Mouse (Mus musculus): Measurements from ENCODE around the gene Mettl7a1.
"Not testable (repeated sequence)": the region's sequence is repeated elsewhere in the genome, so short reads cannot be mapped to it uniquely, and the experiment has no call there.

Mettl7a1 gene

GRCm38 (mm10) chr15:100301556-100301955, 2.4 kb upstream of the Mettl7a1 start:
- DNase-seq (ENCODE audit: low spot score in 2 of 2), result no peak

DNA sequence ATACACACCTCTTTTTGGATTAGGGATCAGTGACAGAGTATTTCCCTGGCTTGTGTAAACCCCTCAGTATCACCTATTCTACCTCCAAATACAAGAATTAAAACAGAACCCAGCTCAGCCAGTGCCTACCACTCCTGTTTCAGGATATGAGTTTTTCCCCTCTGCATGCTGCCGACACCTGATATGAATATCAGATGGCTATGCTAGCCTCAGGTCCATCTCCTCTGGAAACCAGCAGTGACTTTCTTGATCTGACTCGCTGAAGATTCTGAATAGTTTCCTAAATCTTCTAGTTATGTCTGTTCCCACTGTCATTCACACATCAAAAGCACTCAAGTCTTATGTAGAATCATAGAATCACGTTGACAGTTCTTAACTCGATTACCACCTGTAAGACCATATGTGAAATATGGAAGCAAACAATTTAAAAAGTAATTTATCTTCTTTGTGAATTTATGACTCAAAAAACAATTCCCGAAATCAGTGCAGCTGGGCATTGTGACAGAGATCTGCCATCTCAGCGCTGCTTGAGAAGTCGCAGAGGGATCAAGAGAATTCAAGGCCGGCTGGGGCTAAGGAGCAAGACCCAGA, 417 bp upstream of the Mettl7a1 start:
- DNase-seq (ENCODE audit: low spot score in 2 of 2), result no peak

DNA sequence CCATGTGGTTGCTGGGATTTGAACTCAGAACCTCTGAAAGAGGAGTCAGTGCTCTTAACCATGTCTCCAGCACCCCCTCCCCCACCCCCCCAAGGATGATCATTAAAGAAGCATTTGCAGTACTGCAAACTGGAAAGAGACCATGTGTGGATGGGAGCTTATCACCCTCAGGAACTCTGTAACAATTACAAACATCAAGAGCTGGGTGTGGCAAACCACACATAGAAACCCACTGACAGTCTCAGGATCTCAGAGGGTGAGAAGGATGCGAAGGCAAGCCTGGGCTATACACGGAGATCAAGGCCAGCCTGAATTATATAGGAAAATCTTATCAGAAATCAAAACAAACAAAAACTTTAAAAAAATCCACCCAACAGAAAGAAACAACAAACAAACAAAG, 2.3 kb downstream of the Mettl7a1 start:
- DNase-seq (ENCODE audit: low spot score in 2 of 2), result no peak

- not testable (repeated sequence) for DNase-seq (ENCODE audit: low spot score in 2 of 2)
Observed at GRCm38 (mm10) chr15:100307438-100308096, 3.6 kb downstream of the Mettl7a1 start.

- DNase-seq (ENCODE audit: low spot score in 2 of 2), result no peak
Observed at GRCm38 (mm10) chr15:100312346-100312745, 8.4 kb downstream of the Mettl7a1 start.

DNA sequence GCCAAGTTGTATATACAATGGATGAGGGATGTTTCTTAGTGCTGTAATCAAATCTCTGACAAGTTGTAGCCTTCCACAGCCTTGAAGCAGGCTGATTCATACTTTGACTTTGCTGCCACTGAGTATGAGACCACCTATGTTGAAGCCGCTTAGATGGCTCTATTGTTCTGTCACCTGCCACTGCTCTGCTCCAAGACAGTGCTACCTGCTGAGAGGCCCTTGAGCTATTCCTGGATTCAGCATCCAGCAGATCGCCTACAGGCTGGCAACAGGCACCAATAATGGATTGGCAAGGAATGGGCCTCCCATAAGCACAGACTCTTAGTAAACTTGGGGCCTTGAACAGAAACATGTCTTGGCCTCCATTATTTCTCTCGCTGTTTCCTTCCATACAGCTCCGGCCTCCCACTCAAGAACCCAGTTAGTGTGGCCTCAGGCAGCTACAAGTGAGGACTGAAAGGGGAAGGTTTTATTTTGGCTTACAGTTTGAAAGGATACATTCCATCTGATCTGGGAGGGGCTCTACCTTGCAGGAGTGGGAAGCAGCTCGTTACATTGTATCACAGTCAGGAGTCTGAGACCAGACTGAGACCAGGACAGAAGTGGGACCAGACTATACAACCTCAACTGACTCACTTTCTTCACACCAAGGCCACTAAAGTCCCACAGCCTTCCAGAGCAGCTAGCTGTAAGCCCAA, 10.7 kb downstream of the Mettl7a1 start:
- DNase-seq (ENCODE audit: low spot score in 2 of 2), result no peak

DNA sequence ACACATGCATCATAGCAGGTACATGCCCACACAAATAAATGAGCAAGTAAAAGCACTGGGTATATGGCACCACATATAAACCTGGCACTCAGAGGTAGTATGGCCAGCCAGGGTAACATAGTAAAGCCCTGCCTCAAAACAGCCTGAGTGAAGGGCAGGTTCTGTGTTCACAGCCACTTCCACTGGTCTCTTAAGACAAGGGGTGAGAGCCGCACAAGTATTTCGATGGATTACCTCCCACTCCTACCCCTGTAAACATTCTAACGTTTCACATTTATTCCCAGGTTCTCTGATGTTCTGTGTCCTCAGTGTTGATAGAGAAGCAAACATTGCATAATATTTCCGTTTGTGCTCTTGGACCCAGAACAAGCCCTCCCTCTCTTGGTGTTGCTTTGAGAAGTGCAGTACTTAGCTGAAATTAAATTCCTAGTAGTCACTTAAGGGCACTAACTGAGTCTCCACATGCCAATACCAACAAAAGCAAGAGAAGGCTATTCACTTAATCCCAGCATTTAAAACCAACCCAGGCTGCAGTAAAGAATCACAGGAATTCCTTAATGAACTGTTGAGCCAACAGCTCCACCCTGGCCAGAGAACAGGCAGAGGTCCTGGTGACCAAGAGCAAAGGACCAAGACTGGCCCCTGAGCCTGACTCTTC, 14.2 kb downstream of the Mettl7a1 start:
- DNase-seq (ENCODE audit: low spot score in 2 of 2), result not testable (repeated sequence)

- DNase-seq (ENCODE audit: low spot score in 2 of 2), result no peak
Observed at GRCm38 (mm10) chr15:100319884-100320283, 15.9 kb downstream of the Mettl7a1 start.

DNA sequence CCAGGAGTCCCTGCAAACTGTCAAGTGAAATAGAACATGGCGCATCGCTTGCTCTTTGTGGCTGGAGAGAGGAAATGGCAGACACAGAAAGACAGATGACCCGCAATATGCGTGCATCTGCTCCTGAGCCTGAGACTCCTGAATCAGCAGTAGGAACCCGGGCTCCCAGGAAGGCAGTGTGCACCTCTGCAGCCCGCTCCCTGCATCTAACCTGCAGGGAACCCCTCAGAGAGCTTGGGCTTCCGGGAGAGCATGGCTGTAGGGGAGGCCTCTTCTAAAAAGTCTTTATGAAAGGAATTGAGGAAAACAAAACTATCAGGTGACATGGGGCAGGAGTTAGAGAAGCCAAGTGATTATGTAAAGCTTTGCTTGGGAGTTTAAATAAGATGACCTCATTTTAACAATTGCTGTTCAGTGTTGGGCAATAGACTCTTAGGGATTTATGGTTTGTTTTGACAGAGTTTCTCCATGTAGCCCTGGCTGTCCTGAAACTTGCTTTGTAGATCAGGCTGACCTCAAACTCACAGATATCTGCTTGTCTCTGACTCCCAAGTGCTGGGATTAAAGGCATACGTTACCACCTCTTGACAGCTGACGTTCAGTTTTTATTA, 16.5 kb downstream of the Mettl7a1 start:
- no peak for DNase-seq (ENCODE audit: low spot score in 2 of 2)

DNA sequence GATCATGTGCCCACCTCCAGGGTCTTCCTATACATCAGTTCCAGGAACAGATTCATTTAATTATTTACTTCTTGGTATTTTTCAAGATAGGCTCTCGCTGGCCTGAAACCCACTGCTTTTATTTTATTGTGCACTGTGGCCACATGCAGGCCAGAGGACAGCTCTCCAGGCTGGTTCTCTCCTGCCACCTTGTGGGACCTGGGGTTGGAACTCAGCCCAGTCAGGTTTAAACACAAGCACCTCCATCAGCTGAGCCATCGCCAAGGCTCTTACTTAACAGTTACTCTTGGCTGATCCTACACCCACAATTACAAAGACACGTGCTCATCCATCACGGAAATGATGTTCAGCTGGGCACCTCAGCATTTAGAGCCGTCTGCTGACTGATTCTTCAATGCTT, 17.2 kb downstream of the Mettl7a1 start:
- no peak for DNase-seq (ENCODE audit: low spot score in 2 of 2)

GRCm38 (mm10) chr15:100324021-100324591, 20.2 kb downstream of the Mettl7a1 start:
- no peak for DNase-seq (ENCODE audit: low spot score in 2 of 2)

- no peak for DNase-seq (ENCODE audit: low spot score in 2 of 2)
Observed at GRCm38 (mm10) chr15:100325235-100325634, 21.3 kb downstream of the Mettl7a1 start.

DNA sequence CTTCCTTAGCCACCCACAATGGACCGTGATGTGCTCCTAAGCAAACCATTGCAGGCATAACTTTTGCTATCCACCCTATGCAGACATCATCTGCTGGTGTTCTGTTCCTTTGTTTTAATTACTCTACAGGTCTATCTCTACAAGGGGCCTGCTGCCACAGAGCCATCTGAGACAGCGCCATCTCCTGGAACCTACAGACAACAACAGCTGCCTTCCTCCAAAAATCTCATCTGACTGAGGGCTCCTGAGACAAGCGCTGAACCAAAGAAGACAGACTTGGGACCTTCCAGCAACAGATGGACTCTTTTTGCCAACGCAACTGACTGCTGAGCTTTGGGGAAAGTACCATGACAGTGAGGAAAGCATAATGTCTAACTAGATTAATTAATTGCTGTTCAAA, 24.1 kb downstream of the Mettl7a1 start:
- DNase-seq (ENCODE audit: low spot score in 2 of 2), result not testable (repeated sequence)

- not testable (repeated sequence) for DNase-seq (ENCODE audit: low spot score in 2 of 2)
Observed at GRCm38 (mm10) chr15:100329336-100329735, 25.4 kb downstream of the Mettl7a1 start.

GRCm38 (mm10) chr15:100330739-100331138, 26.8 kb downstream of the Mettl7a1 start:
- DNase-seq (ENCODE audit: low spot score in 2 of 2), result no peak

GRCm38 (mm10) chr15:100332077-100332961, 28.4 kb downstream of the Mettl7a1 start:
- not testable (repeated sequence) for DNase-seq (ENCODE audit: low spot score in 2 of 2)

DNA sequence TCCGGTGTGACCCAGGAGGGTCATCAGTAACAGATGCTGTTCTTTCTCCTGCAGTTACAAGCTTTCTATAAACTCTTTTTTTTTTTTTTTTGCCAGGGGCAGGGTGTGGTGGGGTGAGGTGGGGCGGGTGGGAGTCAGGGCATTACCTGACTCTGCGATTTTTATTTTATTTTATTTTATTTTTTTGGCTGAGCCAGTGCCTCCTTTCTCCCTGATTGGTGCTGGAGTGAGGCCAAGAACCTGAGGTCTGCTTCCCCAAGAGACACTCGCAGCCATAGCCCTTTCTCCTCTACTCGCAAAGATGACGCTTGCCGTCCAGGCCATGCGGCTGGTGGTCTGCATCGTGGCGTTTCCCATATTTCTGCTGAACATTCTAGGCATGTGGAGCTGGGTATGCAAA, 30.7 kb downstream of the Mettl7a1 start, which contains the start of gene Mettl7a3:
Gene Mettl7a3 (plus strand): TSS at position 301 of the 400 bp plus-strand sequence.
- DNase-seq (ENCODE audit: low spot score in 2 of 2), result no peak

GRCm38 (mm10) chr15:100337328-100337727, 33.4 kb downstream of the Mettl7a1 start:
- DNase-seq (ENCODE audit: low spot score in 2 of 2), result not testable (repeated sequence)

DNA sequence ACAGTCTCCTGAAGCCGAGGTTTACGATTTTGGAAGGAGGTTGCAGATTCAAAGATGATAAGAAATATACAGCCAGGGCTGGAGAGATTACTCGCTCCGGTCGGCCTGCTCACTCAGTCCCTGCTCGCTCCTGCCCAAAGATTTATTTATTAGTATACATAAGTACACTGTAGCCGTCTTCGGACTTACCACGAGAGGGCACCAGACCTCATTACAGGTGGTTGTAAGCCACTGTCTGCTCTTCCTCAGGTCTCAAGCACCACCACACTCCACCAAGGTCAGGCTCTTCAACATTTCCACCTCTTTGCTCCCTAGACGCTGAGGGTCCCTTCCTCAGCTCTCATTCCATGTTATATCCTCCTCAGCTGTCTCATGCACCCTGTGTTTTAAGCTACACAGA, 33.9 kb downstream of the Mettl7a1 start:
- not testable (repeated sequence) for DNase-seq (ENCODE audit: low spot score in 2 of 2)

DNA sequence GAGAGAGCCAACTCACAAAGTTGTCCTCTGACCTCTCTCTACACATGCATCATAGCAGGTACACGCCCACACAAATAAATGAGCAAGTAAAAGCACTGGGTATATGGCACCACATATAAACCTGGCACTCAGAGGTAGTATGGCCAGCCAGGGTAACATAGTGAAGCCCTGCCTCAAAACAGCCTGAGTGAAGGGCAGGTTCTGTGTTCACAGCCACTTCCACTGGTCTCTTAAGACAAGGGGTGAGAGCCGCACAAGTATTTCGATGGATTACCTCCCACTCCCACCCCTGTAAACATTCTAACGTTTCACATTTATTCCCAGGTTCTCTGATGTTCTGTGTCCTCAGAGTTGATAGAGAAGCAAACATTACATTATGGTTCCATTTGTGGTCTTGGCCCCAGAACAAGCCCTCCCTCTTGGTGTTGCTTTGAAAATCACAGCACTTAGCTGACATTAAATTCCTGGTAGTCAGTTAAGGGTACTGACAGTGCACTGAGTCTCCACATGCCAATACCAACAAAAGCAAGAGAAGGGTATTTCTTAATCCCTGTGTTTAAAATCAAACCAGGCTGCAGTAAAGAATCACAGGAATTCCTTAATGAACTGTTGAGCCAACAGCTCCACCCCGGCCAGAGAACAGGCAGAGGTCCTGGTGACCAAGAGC, 37.5 kb downstream of the Mettl7a1 start:
- DNase-seq (ENCODE audit: low spot score in 2 of 2), result not testable (repeated sequence)

Measured in urinary bladder, postnatal 4 days (tissue).